Comparison of ENCODE assay signal across 16 mouse cellular contexts in genomic region chr15:77757586-77758226, GRCm38 (mm10). TPM values are rescaled to one million over a fixed set of nuclear protein-coding genes. Genes with fewer than 3 reads are reported as not detected.
DNase-seq lines count a peak whose midpoint lies in the region; ATAC-seq and TF ChIP-seq lines count a peak whose summit lies in the region.
"Had no signal": no experiment of that assay in that cellular context is flagged by ENCODE, and none has a peak within 500 bp of the region (broad histone marks: within the 10 kb centered on the region; RNA-seq: fewer than 3 reads in every experiment).

No protein-coding gene starts in this region.

- no peak overlapping the region; the same call in 1 of the 2 replicates for H3K9ac ChIP-seq in liver, embryonic 15.5 days
- H3K9ac ChIP-seq: hindbrain, embryonic 15.5 days had no signal

- no peak overlapping the region for H3K4me3 ChIP-seq in layer of hippocampus, adult 2 months
- H3K4me3 ChIP-seq in E14TG2a.4 (replicated peaks; ENCODE audit: low read length), result no peak overlapping the region
- no peak overlapping the region for H3K4me3 ChIP-seq in liver, embryonic 15.5 days (replicated peaks)
- H3K4me3 ChIP-seq: embryonic facial prominence, embryonic 10.5 days; hindbrain, embryonic 15.5 days; midbrain, embryonic 10.5 days had no signal

- WGBS in liver, embryonic 15.5 days (ENCODE audit: insufficient replicate concordance), result 73% methylated on average over 4 of the region's 4 CpGs

- ATAC-seq in liver, embryonic 15.5 days (ENCODE audit: insufficient read depth), result no peak
- ATAC-seq: forebrain, embryonic 16.5 days had no signal

- no peak for DNase-seq in layer of hippocampus, adult 2 months (ENCODE audit: low spot score in 2 of 2)
- DNase-seq in layer of hippocampus, adult 9-11 months, result no peak
- peak; percentile 30 for DNase-seq in A20 (ENCODE audit: low read depth, low spot score)
- no peak for DNase-seq in thymus, postnatal 14 days
- DNase-seq in cerebellum, adult 11-12 months, result no peak
- DNase-seq: gastrocnemius, postnatal 14 days had no signal

- no peaks in the 10 kb centered on the region for H3K9me3 ChIP-seq in E14TG2a.4 (ENCODE audit: low read length)
- H3K9me3 ChIP-seq in liver, embryonic 15.5 days (replicated peaks), result no peaks in the 10 kb centered on the region
- H3K9me3 ChIP-seq: embryonic facial prominence, embryonic 10.5 days; hindbrain, embryonic 15.5 days; midbrain, embryonic 10.5 days had no signal

- H3K4me1 ChIP-seq in E14TG2a.4 (replicated peaks; ENCODE audit: low read depth, low read length), result peaks cover 42% of the 10 kb centered on the region
- H3K4me1 ChIP-seq in liver, embryonic 15.5 days (replicated peaks), result peaks cover 39% of the 10 kb centered on the region
- H3K4me1 ChIP-seq: hindbrain, embryonic 15.5 days; midbrain, embryonic 10.5 days had no signal

- 0 out of 2 replicates have a peak, but pooled peaks cover 4% of the 10 kb centered on the region for H3K27me3 ChIP-seq in E14TG2a.4 (ENCODE audit: insufficient read depth, low read length)
- H3K27me3 ChIP-seq in liver, embryonic 15.5 days, result no peaks in the 10 kb centered on the region
- H3K27me3 ChIP-seq: hindbrain, embryonic 15.5 days had no signal

- no peak overlapping the region for H3K27ac ChIP-seq in layer of hippocampus, adult 2 months
- H3K27ac ChIP-seq in liver, embryonic 15.5 days (replicated peaks), result 0 out of 2 replicates have a peak overlapping the region, but pooled peaks have one; percentile 19
- H3K27ac ChIP-seq: embryonic facial prominence, embryonic 10.5 days; hindbrain, embryonic 15.5 days; midbrain, embryonic 10.5 days had no signal

- peak; percentile 42 for TF ChIP-seq CTCF in layer of hippocampus, adult 2 months (conservative IDR thresholded peaks at IDR 0.05)
- peak; percentile 42 for TF ChIP-seq CTCF in E14TG2a.4 (conservative IDR thresholded peaks at IDR 0.05; ENCODE audit: low read length)

- H3K4me2 ChIP-seq in liver, embryonic 15.5 days, result no peak overlapping the region

- H3K36me3 ChIP-seq in E14TG2a.4 (ENCODE audit: insufficient read depth, low read length), result peaks cover 37% of the 10 kb centered on the region
- H3K36me3 ChIP-seq in liver, embryonic 15.5 days (replicated peaks), result peaks cover 48% of the 10 kb centered on the region

RNA-seq across cellular contexts. Expression of gene Apol8, which starts 0.9 kb away (rescaled TPM):
- total RNA-seq in layer of hippocampus, adult 2 months (2021), result 1 to 10 TPM; 5.7 to 7.4 TPM
- polyA plus RNA-seq in liver, embryonic 15.5 days (2015; fragmentation: Nextera tagmentation; extraction: Ambion mirVana), result 27.0 and 28.5 TPM in 2 replicates
- total RNA-seq: gastrocnemius, postnatal 14 days; heart, postnatal 14 days had no signal
- polyA plus RNA-seq: large intestine, adult 2 months had no signal

RNA-seq across cellular contexts. Expression of gene Apol9b, which starts 28.9 kb away (rescaled TPM):
- not detected for total RNA-seq in layer of hippocampus, adult 2 months (2021)
- polyA plus RNA-seq in liver, embryonic 15.5 days (2015; fragmentation: Nextera tagmentation; extraction: Ambion mirVana), result 0.12 TPM in 1 of 2 replicates, not detected in the other
- total RNA-seq: gastrocnemius, postnatal 14 days; left cerebral cortex, adult 18-20 months had no signal
- polyA plus RNA-seq: embryonic facial prominence, embryonic 10.5 days; erythroblast, embryonic 14.5 days; forebrain, embryonic 16.5 days; hindbrain, embryonic 15.5 days; midbrain, embryonic 10.5 days had no signal

RNA-seq across cellular contexts. Expression of gene Apol7e, which starts 59.0 kb away (rescaled TPM):
- total RNA-seq in layer of hippocampus, adult 2 months (2021), result not detected
- 0.03 TPM in 1 of 2 replicates, not detected in the other for polyA plus RNA-seq in liver, embryonic 15.5 days (2015; fragmentation: Nextera tagmentation; extraction: Ambion mirVana)
- total RNA-seq: heart, postnatal 14 days; left cerebral cortex, adult 18-20 months had no signal
- polyA plus RNA-seq: embryonic facial prominence, embryonic 10.5 days; erythroblast, embryonic 14.5 days; forebrain, embryonic 16.5 days; hindbrain, embryonic 15.5 days; midbrain, embryonic 10.5 days had no signal
